Mouse (Mus musculus) gonadal fat pad, adult 2 months (tissue): Measurements from ENCODE around the gene Mars2. TPM values are rescaled to one million over a fixed set of nuclear protein-coding genes. Genes with fewer than 3 reads are reported as not detected.

ENCODE experiments used
- DNase-seq: peaks from one replicate; pipeline ENCODE4 v3.0.0-alpha.2; 2012; ENCODE audit warnings: low read depth
- polyA plus RNA-seq: library from polyadenylated mRNA; depleted of rRNA; stranded (reverse); fragments of >200 nt; gene quantifications from 2 replicates; pipeline ENCODE4 v1.2.3, GENCODE M21; 2012; rRNA removed

Mars2 gene
- 1.4 and 1.5 TPM in 2 replicates for polyA plus RNA-seq

GRCm38 (mm10) chr1:55236890-55237642 lies at the start of gene Mars2:
TSS of gene Mars2 (plus strand) at chr1:55237177.
- peak; percentile 59 for DNase-seq

DNA sequence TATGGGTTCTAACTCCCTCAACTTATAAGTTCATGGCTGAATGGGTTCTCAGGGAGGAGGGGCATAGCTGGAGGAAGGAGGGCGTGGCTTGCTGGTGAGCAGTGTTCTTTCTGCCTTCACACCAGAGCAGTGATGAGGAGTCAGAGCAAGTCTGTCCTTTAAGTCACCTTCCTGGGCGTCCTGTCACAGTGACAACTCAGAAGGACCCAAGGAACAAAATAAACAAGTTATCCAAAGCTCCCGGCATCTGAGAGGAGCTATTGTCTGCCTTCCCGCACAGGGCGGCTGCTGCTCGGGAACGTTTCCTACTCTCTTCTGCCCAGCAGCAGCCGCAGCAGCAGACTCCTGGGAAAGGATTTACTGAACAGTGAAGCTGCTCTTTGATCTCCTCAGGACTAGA lies 45.0 kb upstream of the Mars2 start:
- no peak for DNase-seq

DNA sequence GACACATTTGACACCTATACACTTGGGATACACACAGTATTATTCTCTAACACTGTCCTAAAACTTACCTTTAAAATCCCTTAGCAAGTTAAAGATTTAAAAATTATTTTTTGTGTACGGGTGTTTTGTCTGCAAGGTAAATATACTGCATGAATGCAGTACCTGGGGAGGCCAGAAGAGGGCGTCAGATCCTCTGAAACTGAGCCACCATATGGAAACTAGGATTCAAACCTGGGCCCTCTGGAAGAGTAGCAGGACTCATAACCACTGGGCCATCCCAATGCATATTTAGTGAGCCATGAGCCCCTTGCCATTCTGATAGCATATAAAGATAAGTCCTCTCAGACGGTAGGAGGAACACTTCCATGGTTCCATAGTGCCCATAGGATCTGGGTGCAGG lies 44.2 kb upstream of the Mars2 start:
- no peak for DNase-seq

DNA sequence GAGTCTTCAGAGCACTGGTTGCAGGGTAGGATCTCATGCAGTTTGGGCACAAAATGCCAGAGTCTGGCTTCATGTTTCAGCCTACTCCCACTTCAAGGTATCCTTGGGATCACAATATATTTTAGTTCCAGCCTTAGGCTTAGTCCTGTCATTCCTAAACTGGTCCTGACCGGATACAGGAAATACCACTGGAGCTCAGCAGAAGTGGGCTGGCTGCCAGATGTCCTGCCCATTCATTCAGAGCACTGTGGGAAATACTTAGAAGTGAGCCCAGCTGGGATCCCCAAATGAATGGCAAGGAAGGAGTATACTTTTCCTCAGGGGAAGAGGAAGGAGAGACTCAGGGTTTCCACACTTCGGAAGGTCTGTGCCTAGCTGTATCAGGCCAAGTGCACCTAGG lies 43.7 kb upstream of the Mars2 start:
- no peak for DNase-seq

DNA sequence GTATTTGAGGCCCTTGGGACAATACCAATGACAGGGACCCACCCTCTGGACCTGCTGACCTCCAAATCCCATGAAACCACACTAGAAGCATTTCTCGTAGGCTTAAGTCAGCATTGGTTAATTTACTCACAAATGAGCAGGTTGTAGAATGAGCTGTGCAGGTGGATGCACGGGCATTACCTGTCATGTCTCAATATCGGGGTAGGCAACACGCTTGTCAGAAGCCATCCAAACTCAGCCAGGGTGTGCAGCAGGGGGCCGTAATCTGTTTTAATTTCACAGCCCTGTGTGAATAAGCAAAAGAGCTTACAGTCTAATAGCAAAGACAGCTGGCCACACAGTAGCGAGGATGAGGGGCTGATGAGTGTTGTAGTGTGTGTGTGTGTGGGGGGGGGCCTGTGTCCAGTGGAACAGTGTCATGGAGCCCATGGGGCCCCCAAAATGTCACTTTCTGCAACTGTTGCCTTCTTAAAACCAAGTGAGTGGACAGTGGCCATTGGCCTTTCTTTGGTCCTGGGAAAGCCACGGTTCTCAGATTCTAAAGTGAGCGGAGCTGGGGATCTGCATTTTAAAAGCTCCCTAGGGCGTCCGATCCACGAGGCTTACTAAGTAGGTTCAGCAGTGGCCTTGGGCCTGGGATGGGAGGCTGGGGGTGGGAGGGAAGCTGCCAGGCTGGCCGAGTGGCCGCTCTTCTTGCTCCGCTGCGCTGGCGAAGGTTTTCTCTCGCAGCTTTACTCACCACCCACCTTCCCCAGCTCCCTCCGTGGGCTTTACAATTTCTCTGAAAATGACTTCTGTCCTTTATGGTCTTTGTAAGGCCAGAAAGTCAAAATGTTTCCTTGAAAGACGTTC lies 42.7 kb upstream of the Mars2 start:
- DNase-seq = no peak

GRCm38 (mm10) chr1:55195021-55195420 lies 42.0 kb upstream of the Mars2 start:
- no peak for DNase-seq

DNA sequence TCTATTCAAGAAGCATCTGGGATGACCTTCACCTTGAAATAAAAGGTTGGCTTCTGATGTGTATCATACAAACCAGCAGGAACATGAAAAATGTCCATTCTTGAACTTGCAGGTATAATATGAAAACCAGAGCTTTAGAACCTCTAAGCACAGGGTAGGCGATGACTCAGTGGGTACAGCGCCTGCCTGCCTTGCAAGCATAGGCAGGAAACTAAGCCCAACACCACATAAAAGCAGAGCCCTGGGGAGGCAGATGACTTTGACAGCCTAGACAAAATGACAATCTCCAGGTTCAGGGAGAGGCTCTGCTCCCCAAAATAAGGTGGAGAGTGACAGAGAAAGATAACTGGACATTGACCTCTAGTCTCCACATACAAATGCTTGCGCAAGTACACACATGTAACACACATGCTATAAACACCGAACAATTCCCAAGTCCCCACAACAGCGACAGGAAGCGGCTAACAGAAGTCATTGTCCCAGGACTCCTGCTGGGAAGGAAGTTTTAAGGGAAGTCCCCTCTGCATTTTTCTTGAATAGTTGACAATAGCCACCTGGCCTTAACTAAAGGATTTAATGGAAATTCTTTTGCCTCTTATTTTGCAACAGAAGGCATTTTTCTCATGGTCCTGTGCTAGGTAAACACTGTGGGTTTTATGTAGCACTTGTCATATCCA lies 40.5 kb upstream of the Mars2 start:
- no peak for DNase-seq

GRCm38 (mm10) chr1:55198719-55199118 lies 38.3 kb upstream of the Mars2 start:
- no peak for DNase-seq

- DNase-seq = no peak
Observed at GRCm38 (mm10) chr1:55201850-55202752, 34.9 kb upstream of the Mars2 start.

GRCm38 (mm10) chr1:55205808-55206327 lies 31.1 kb upstream of the Mars2 start:
- DNase-seq = no peak

GRCm38 (mm10) chr1:55207561-55207960 lies 29.4 kb upstream of the Mars2 start:
- no peak for DNase-seq

DNA sequence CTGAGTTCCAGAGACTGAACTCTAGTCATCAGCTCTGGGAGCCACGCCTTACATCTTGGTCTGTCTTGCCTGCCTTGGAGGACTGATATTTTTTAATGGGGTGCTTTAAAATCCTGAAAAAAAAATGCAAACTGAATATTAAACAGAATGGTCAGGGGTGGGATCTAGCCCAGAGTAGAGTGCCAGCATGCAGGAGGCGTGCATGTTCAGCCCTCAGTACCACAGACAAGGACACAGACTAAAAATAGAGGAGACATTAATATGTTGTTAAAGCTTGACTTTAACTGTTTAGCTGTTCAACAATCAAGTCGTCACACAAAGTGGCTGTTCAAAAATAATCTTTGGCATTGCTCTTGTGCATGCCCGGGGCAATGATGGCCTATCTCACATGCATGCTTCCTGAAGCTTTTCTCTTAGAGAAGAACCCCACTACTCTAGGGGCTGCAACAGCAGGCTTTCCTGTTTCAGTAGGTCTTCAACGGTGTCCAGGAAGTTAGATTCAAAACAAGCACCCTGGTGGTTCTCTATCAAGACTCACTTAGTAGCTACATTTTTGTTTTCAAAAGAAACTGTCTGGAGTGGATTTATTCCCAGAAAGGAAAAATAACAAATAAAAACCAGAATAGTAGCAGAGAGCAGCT lies 28.4 kb upstream of the Mars2 start:
- DNase-seq = no peak

DNA sequence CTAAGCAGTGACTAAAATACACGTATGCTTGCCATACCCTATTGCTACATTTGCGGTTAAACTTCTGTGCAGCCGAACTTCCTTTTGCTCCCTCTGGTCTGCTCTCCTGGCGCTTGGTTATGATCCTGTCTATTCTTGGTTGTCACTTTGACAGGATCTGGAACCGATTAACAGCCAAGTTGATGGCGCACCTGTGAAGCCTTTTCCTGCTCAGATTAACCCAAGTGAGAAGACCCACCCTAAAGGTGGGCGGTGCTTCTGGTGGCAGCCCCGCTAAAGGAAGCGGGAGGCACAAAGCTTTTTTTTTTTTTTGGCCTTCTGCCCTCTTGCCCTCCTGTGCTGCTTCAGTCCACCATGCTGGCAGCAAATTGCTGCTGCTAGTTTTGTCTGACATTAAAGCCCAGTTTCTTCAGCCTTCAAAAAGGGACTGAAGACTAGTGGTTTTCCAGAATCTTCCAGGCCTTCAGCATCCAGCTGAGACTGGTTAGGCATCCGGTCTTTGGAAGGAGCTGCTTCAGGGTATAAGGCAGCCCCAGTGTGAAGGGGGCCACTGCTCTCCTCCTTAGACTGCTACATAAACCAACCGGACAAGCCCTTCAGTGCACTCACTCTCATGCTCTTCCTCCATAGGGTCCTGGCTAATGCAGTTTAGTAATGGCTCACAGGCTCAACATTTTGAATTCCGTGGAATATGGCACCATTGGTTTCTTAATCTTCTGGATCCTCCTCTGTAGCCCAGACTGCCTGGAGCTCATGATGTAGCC lies 26.6 kb upstream of the Mars2 start:
- DNase-seq = no peak

DNA sequence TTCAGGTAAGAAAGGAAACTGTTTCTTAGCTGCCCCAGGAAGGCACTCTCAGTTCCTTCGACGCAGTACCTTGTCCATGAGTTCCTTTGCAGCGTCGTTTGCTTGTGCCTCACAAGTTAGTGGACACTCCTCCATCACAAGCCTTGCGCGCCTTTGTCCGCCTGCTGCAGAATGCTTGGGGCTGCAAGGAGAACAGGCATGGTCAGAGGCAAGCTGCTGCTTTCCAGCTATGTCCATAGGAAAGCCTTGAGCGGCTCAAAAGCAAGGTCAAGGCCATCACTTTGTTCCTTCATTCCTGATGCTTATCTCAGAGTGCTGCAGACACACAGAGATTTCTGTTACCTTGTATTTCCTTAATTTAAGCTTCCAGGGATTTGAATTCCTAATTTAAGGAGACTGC lies 25.9 kb upstream of the Mars2 start:
- DNase-seq = no peak

DNA sequence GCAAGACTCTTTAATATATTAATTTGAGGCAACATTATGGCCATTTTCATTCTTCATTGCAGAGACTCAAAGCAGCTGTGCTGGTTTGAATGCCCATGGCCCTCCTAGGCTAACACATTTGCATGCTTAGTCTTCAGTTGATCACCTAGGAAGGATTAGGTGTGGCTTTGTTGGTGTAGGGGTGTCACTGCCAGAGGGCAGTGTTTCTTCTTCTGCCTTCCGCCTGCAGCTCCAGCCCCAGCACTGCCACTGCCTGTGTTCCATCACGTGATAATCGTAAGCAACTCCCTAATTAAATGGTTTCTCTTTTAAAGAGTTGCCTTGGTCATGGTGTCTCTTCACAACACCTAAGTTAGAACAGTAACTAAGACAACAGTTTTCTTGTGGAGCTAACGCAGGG lies 24.2 kb upstream of the Mars2 start:
- DNase-seq = no peak

- DNase-seq = no peak
Observed at GRCm38 (mm10) chr1:55213475-55213874, 23.5 kb upstream of the Mars2 start.

DNA sequence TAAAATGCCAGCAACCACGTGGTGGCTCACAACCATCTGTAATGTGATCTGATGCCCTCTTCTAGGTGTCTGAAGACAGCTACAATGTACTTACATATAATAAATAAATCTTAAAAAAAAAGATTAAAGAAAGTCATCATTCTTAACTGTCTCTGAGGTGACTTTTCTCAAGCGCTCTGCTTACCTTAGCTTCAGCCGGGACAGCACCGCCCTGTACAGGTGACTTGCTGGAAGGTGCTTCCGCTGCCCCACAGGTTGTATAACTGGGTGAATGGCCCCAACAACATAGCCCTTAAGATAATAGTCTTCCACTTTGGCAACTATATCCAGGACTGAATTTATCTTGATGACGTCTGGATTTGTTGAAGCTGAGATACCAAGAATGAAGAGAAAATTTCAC lies 23.0 kb upstream of the Mars2 start:
- no peak for DNase-seq

DNA sequence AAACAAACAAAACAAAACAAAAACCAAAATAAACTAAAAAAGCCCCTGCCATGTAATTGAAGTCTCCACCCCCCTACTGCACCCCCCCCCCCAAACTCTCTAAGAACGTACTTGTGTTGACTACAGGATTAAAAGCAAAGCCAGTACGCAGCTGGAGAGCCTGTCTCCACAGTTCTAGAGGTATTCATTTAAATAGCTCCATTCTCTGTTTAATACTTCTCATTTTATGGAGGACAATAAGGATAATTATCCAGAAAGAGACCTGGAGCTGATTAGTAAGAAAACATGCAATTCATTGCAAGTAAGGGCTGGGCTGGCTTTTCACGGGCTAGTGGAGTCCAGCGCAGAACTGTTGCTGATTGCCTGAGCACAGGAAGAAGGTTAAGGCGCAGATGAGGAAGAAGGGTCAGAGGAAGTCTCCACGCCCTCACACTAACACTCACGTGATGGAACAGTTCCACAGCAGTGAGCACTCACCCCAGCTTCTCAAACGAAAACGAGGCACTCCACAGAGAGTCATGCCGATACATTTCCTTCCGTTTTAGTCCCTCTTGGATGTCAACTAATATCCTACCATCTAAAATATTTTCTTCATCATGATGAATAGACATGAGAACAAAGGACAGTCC lies 21.7 kb upstream of the Mars2 start:
- no peak for DNase-seq

DNA sequence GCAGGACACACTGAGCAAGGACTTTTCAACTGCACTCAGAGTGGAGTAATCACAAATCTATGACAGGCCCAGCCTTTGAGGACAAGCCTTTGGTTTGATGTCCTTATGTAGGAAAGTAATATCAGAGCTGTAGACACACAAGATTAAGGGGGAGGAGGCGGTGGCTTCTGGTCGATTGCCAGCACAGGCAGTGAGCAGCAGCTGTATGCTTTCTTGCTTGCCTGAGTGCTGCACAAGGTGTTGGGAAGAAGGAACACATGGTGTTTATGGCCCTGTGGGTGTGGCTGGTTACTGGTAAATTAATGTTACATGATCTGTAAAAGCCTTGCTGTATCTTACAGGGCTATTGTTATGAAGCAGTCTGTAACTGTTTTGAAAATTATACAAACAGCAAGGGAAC lies 19.8 kb upstream of the Mars2 start:
- no peak for DNase-seq

GRCm38 (mm10) chr1:55221352-55221751 lies 15.6 kb upstream of the Mars2 start:
- no peak for DNase-seq
